ENCODE assay signal across 10 mouse cellular contexts in genomic region chr1:133165111-133165510, GRCm38 (mm10). TPM values are rescaled to one million over a fixed set of nuclear protein-coding genes. Genes with fewer than 3 reads are reported as not detected.
DNase-seq lines count a peak whose midpoint lies in the region; ATAC-seq and TF ChIP-seq lines count a peak whose summit lies in the region.
"Had no signal": no experiment of that assay in that cellular context is flagged by ENCODE, and none has a peak within 500 bp of the region (broad histone marks: within the 10 kb centered on the region; RNA-seq: fewer than 3 reads in every experiment).

No protein-coding gene starts in this region.

- in situ Hi-C loops in CH12.LX (cut with MboI; ENCODE audit: low pct_ligation_motif_present, low pct_unique_long_range_greater_than_20kb, low sequenced_read_pairs) = no loop called here

- no peaks in the 10 kb centered on the region for H3K9me3 ChIP-seq in forebrain, embryonic 13.5 days (replicated peaks)
- no peaks in the 10 kb centered on the region for H3K9me3 ChIP-seq in forebrain, embryonic 16.5 days (ENCODE audit: control insufficient read depth, low read length)
- H3K9me3 ChIP-seq in CH12.LX (replicated peaks; ENCODE audit: low read length) = no peaks in the 10 kb centered on the region
- no peaks in the 10 kb centered on the region for H3K9me3 ChIP-seq in intestine, embryonic 14.5 days (ENCODE audit: control insufficient read depth, low read length)
- no peaks in the 10 kb centered on the region for H3K9me3 ChIP-seq in midbrain, embryonic 14.5 days (ENCODE audit: control insufficient read depth, low read length)
- H3K9me3 ChIP-seq: embryonic facial prominence, embryonic 12.5 days had no signal

- peak overlapping the region; percentile 97; the same call in 1 of the 2 replicates for H3K4me2 ChIP-seq in forebrain, embryonic 13.5 days
- no peak overlapping the region for H3K4me2 ChIP-seq in forebrain, embryonic 16.5 days (ENCODE audit: low read length)
- no peak overlapping the region for H3K4me2 ChIP-seq in CH12.LX (ENCODE audit: insufficient read depth, low read depth, poor library complexity, severe bottlenecking)
- peak overlapping the region; percentile 67 for H3K4me2 ChIP-seq in intestine, embryonic 14.5 days (ENCODE audit: low read length)
- H3K4me2 ChIP-seq in midbrain, embryonic 14.5 days (ENCODE audit: low read length) = peak overlapping the region; percentile 99

- TF ChIP-seq POLR2A in CH12.LX (IDR thresholded peaks at IDR 0.05; ENCODE audit: low read depth, low read length) = no peak

- no peak for ATAC-seq in forebrain, embryonic 13.5 days
- no peak for ATAC-seq in forebrain, embryonic 16.5 days
- ATAC-seq in intestine, embryonic 14.5 days (replicated peaks; ENCODE audit: low FRiP score, low TSS enrichment, low read depth) = no peak
- ATAC-seq in midbrain, embryonic 14.5 days (ENCODE audit: low FRiP score, low TSS enrichment) = no peak
- ATAC-seq: activated CD4-positive, CD25-positive, alpha-beta regulatory T cell, adult 4 months had no signal

- H3K4me3 ChIP-seq in forebrain, embryonic 13.5 days = no peak overlapping the region; the same call in 1 of the 2 replicates
- no peak overlapping the region for H3K4me3 ChIP-seq in forebrain, embryonic 16.5 days (replicated peaks; ENCODE audit: low read length)
- no peak overlapping the region for H3K4me3 ChIP-seq in CH12.LX (replicated peaks in 1 of 3; ENCODE audit: low read depth in 2 of 3, low read length in 2 of 3, poor library complexity in 1 of 3)
- peak overlapping the region; percentile 50 for H3K4me3 ChIP-seq in intestine, embryonic 14.5 days (ENCODE audit: low read depth, low read length)
- no peak overlapping the region for H3K4me3 ChIP-seq in midbrain, embryonic 14.5 days (replicated peaks; ENCODE audit: low read depth, low read length)

- TF ChIP-seq EP300 in CH12.LX (IDR thresholded peaks at IDR 0.05; ENCODE audit: low read length) = no peak

- no peak overlapping the region for H3K9ac ChIP-seq in forebrain, embryonic 13.5 days
- no peak overlapping the region for H3K9ac ChIP-seq in forebrain, embryonic 16.5 days (replicated peaks; ENCODE audit: low read depth, low read length)
- no peak overlapping the region for H3K9ac ChIP-seq in CH12.LX (ENCODE audit: insufficient read depth, low read depth)
- no peak overlapping the region for H3K9ac ChIP-seq in intestine, embryonic 14.5 days (ENCODE audit: low read length)
- no peak overlapping the region for H3K9ac ChIP-seq in midbrain, embryonic 14.5 days (replicated peaks; ENCODE audit: low read length)

- no peak for DNase-seq in CH12.LX (ENCODE audit: extremely low read depth)
- no peak for DNase-seq in intestine, embryonic 14.5 days (ENCODE audit: low spot score)
- no peak for DNase-seq in midbrain, embryonic 14.5 days
- no peak for DNase-seq in spleen, adult 12 weeks (ENCODE audit: low spot score)
- DNase-seq in ovary, adult 18-20 months (ENCODE audit: low spot score) = no peak
- DNase-seq in heart, postnatal 10 days = no peak

- TF ChIP-seq CTCF in CH12.LX (conservative IDR thresholded peaks at IDR 0.05 in 1 of 2, IDR thresholded peaks at IDR 0.05 in 1 of 2; ENCODE audit: low read depth in 2 of 2, low read length in 2 of 2) = no peak

- no peak overlapping the region for H3K27ac ChIP-seq in forebrain, embryonic 13.5 days
- no peak overlapping the region for H3K27ac ChIP-seq in forebrain, embryonic 16.5 days (ENCODE audit: low read length)
- H3K27ac ChIP-seq in CH12.LX (ENCODE audit: insufficient read depth, low read depth) = no peak overlapping the region
- peak overlapping the region; percentile 77; the same call in 1 of the 2 replicates for H3K27ac ChIP-seq in intestine, embryonic 14.5 days (ENCODE audit: low read depth)
- no peak overlapping the region for H3K27ac ChIP-seq in midbrain, embryonic 14.5 days (replicated peaks; ENCODE audit: low read depth, low read length)
- H3K27ac ChIP-seq: embryonic facial prominence, embryonic 12.5 days had no signal

- 40% methylated on average over 11 of the region's 11 CpGs for WGBS in forebrain, embryonic 13.5 days
- WGBS in forebrain, embryonic 16.5 days = 41% methylated on average over 11 of the region's 11 CpGs
- 24% methylated on average over 11 of the region's 11 CpGs for WGBS in intestine, embryonic 14.5 days
- 30% methylated on average over 11 of the region's 11 CpGs for WGBS in midbrain, embryonic 14.5 days

- dilution Hi-C loops in CH12.LX (cut with MboI; ENCODE audit: extremely low pct_ligation_motif_present, extremely low pct_unique_long_range_greater_than_20kb, low sequenced_read_pairs) = no loop called here

- no peaks in the 10 kb centered on the region for H3K79me2 ChIP-seq in CH12.LX (replicated peaks; ENCODE audit: control insufficient read depth, extremely low read depth, insufficient read depth, poor library complexity, severe bottlenecking)

- intact Hi-C loops in heart, postnatal 10 days (cut with DNase I) = no loop called here

- peaks cover 74% of the 10 kb centered on the region for H3K27me3 ChIP-seq in forebrain, embryonic 13.5 days
- peaks cover 25% of the 10 kb centered on the region for H3K27me3 ChIP-seq in forebrain, embryonic 16.5 days (replicated peaks; ENCODE audit: control insufficient read depth, insufficient read depth, low read length)
- peaks cover 92% of the 10 kb centered on the region for H3K27me3 ChIP-seq in CH12.LX (replicated peaks)
- H3K27me3 ChIP-seq in intestine, embryonic 14.5 days (replicated peaks; ENCODE audit: control insufficient read depth, insufficient read depth, low read length) = peaks cover 42% of the 10 kb centered on the region
- H3K27me3 ChIP-seq in midbrain, embryonic 14.5 days (ENCODE audit: control insufficient read depth, insufficient read depth, low read length) = peaks cover 35% of the 10 kb centered on the region

- H3K36me3 ChIP-seq in forebrain, embryonic 13.5 days (ENCODE audit: poor library complexity, severe bottlenecking) = no peaks in the 10 kb centered on the region
- H3K36me3 ChIP-seq in forebrain, embryonic 16.5 days (ENCODE audit: control insufficient read depth, insufficient read depth) = no peaks in the 10 kb centered on the region
- H3K36me3 ChIP-seq in CH12.LX (replicated peaks in 1 of 2; ENCODE audit: control insufficient read depth in 1 of 2, insufficient read depth in 1 of 2, low read length in 1 of 2) = no peaks in the 10 kb centered on the region
- no peaks in the 10 kb centered on the region for H3K36me3 ChIP-seq in intestine, embryonic 14.5 days (ENCODE audit: control insufficient read depth, insufficient read depth, low read length)
- no peaks in the 10 kb centered on the region for H3K36me3 ChIP-seq in midbrain, embryonic 14.5 days (ENCODE audit: control insufficient read depth, insufficient read depth, low read length)
- H3K36me3 ChIP-seq: embryonic facial prominence, embryonic 12.5 days had no signal

- no peak for TF ChIP-seq RAD21 in CH12.LX (IDR thresholded peaks at IDR 0.05; ENCODE audit: low read depth, low read length)

- H3K4me1 ChIP-seq in forebrain, embryonic 13.5 days = peaks cover 27% of the 10 kb centered on the region
- H3K4me1 ChIP-seq in forebrain, embryonic 16.5 days (replicated peaks; ENCODE audit: control insufficient read depth, insufficient read depth, low read length) = peaks cover 14% of the 10 kb centered on the region
- H3K4me1 ChIP-seq in CH12.LX (ENCODE audit: control insufficient read depth in 1 of 2, insufficient read depth in 2 of 2) = peaks cover 3 to 13% of the 10 kb centered on the region in 2 experiments; a peak in 3 of 4 replicates
- H3K4me1 ChIP-seq in intestine, embryonic 14.5 days (replicated peaks; ENCODE audit: control insufficient read depth, insufficient read depth, low read length) = peaks cover 14% of the 10 kb centered on the region
- peaks cover 11% of the 10 kb centered on the region; the same call in 1 of the 2 replicates for H3K4me1 ChIP-seq in midbrain, embryonic 14.5 days (ENCODE audit: control insufficient read depth, insufficient read depth, low read length)

TF ChIP-seq in CH12.LX, 34 proteins besides CTCF, POLR2A, EP300 and RAD21:
- TF ChIP-seq CHD1 (IDR thresholded peaks at IDR 0.05; ENCODE audit: low read depth, low read length) = no peak
- no peak for TF ChIP-seq POLR2AphosphoS2 (IDR thresholded peaks at IDR 0.05; ENCODE audit: low read depth, low read length)
- peak; percentile 41; the same call in 1 of the 2 replicates for TF ChIP-seq BHLHE40 (IDR thresholded peaks at IDR 0.05; ENCODE audit: low read depth, low read length)
- TF ChIP-seq MYC (IDR thresholded peaks at IDR 0.05; ENCODE audit: low read depth, low read length) = no peak

RNA-seq across cellular contexts. Expression of gene Plekha6, which starts 1.1 kb away (rescaled TPM):
- polyA plus RNA-seq in forebrain, embryonic 13.5 days (2015; fragmentation: Nextera tagmentation; extraction: Ambion mirVana) = 13.5 and 14.9 TPM in 2 replicates
- polyA plus RNA-seq in forebrain, embryonic 16.5 days (2015; fragmentation: Nextera tagmentation; extraction: Ambion mirVana) = 10.7 and 11.7 TPM in 2 replicates
- total RNA-seq in CH12.LX (2012; rRNA removed) (not detected in 2 replicates), CH12.LX (2014; rRNA removed) (not detected in 2 replicates)
- 0.07 and 0.08 TPM in 2 replicates for polyA plus RNA-seq in CH12.LX (2012; ENCODE audit: insufficient read length, low read depth)
- polyA plus RNA-seq in intestine, embryonic 14.5 days (2014; fragmentation: Nextera tagmentation; extraction: Ambion mirVana) = 15.9 TPM in 2 replicates
- 18.4 and 25.4 TPM in 2 replicates for polyA plus RNA-seq in midbrain, embryonic 14.5 days (2014; fragmentation: Nextera tagmentation; extraction: Ambion mirVana)
- 10 to 100 TPM; 58.1 to 68.9 TPM for total RNA-seq in heart, postnatal 10 days (2021)

RNA-seq across cellular contexts. Expression of gene Ppp1r15b, which starts 34.2 kb away (rescaled TPM):
- 34.8 and 38.6 TPM in 2 replicates for polyA plus RNA-seq in forebrain, embryonic 13.5 days (2015; fragmentation: Nextera tagmentation; extraction: Ambion mirVana)
- 36.3 and 40.3 TPM in 2 replicates for polyA plus RNA-seq in forebrain, embryonic 16.5 days (2015; fragmentation: Nextera tagmentation; extraction: Ambion mirVana)
- total RNA-seq in CH12.LX (2012; rRNA removed) (47.6 and 50.6 TPM in 2 replicates), CH12.LX (2014; rRNA removed) (46.7 and 47.5 TPM in 2 replicates)
- 31.4 and 33.1 TPM in 2 replicates for polyA plus RNA-seq in CH12.LX (2012; ENCODE audit: insufficient read length, low read depth)
- 50.6 and 54.4 TPM in 2 replicates for polyA plus RNA-seq in intestine, embryonic 14.5 days (2014; fragmentation: Nextera tagmentation; extraction: Ambion mirVana)
- polyA plus RNA-seq in midbrain, embryonic 14.5 days (2014; fragmentation: Nextera tagmentation; extraction: Ambion mirVana) = 18.1 and 36.2 TPM in 2 replicates
- total RNA-seq in heart, postnatal 10 days (2021) = 10 to 100 TPM; 38.2 to 42.1 TPM

Comparison
In these comparisons a context has a peak if more than half of its experiments do, and no peak if none do; other contexts are left out.
1. H3K4me2 ChIP-seq: peak in forebrain, embryonic 13.5 days (single experiment), intestine, embryonic 14.5 days (single experiment) and midbrain, embryonic 14.5 days (single experiment); none in forebrain, embryonic 16.5 days (single experiment) and CH12.LX (single experiment).
2. RNA of gene Plekha6, which starts 1.1 kb away (polyA plus RNA-seq): 18.4 to 25.4 TPM in midbrain, embryonic 14.5 days, 15.9 TPM in intestine, embryonic 14.5 days, 13.5 to 14.9 TPM in forebrain, embryonic 13.5 days and 10.7 to 11.7 TPM in forebrain, embryonic 16.5 days; 0.07 to 0.08 TPM in CH12.LX; every median in the first group is over 10 times any median in the second.